Mouse (Mus musculus): ENCODE data around the gene Gm5105. TPM values are rescaled to one million over a fixed set of nuclear protein-coding genes. Genes with fewer than 3 reads are reported as not detected.

Gm5105 gene
- under 1 TPM in 1 of 2 experiments, not detected in 1; 0.32 TPM for total RNA-seq (2021)
- long read RNA-seq, experiment 1, result 0 reads
- long read RNA-seq, experiment 2, result 0 reads

- DNase-seq (ENCODE audit: low spot score in 2 of 2), result no peak
Observed at GRCm38 (mm10) chr3:138067288-138067687, at the start of gene Gm5105. Gene Gm5105, minus strand, starts transcription at chr3:138067388.

GRCm38 (mm10) chr3:138116871-138117270, 49.7 kb upstream of the Gm5105 start:
- DNase-seq (ENCODE audit: low spot score in 2 of 2), result no peak

GRCm38 (mm10) chr3:138114106-138114505, 46.9 kb upstream of the Gm5105 start:
- no peak for DNase-seq (ENCODE audit: low spot score in 2 of 2)

- no peak for DNase-seq (ENCODE audit: low spot score in 2 of 2)
Observed at GRCm38 (mm10) chr3:138110910-138111782, 44.0 kb upstream of the Gm5105 start.

- no peak for DNase-seq (ENCODE audit: low spot score in 2 of 2)
Observed at GRCm38 (mm10) chr3:138106887-138107286, 39.7 kb upstream of the Gm5105 start.

- DNase-seq (ENCODE audit: low spot score in 2 of 2), result no peak
Observed at GRCm38 (mm10) chr3:138105056-138105455, 37.9 kb upstream of the Gm5105 start.

GRCm38 (mm10) chr3:138103690-138104089, 36.5 kb upstream of the Gm5105 start:
- DNase-seq (ENCODE audit: low spot score in 2 of 2), result no peak

- no peak for DNase-seq (ENCODE audit: low spot score in 2 of 2)
Observed at GRCm38 (mm10) chr3:138101936-138102335, 34.7 kb upstream of the Gm5105 start.

- no peak for DNase-seq (ENCODE audit: low spot score in 2 of 2)
Observed at GRCm38 (mm10) chr3:138097718-138098117, 30.5 kb upstream of the Gm5105 start.

GRCm38 (mm10) chr3:138096263-138097028, 29.3 kb upstream of the Gm5105 start:
- no peak for DNase-seq (ENCODE audit: low spot score in 2 of 2)

GRCm38 (mm10) chr3:138095718-138096117, 28.5 kb upstream of the Gm5105 start:
- DNase-seq (ENCODE audit: low spot score in 2 of 2), result peak in 1 of 2 experiments; percentile 17

GRCm38 (mm10) chr3:138095301-138095700, 28.1 kb upstream of the Gm5105 start:
- DNase-seq (ENCODE audit: low spot score in 2 of 2), result peak; percentile 43 to 76

GRCm38 (mm10) chr3:138083896-138084295, 16.7 kb upstream of the Gm5105 start:
- no peak for DNase-seq (ENCODE audit: low spot score in 2 of 2)

GRCm38 (mm10) chr3:138083073-138083637, 16.0 kb upstream of the Gm5105 start:
- peak in 1 of 2 experiments; percentile 54 for DNase-seq (ENCODE audit: low spot score in 2 of 2)

- DNase-seq (ENCODE audit: low spot score in 2 of 2), result no peak
Observed at GRCm38 (mm10) chr3:138078701-138079100, 11.5 kb upstream of the Gm5105 start.

- DNase-seq (ENCODE audit: low spot score in 2 of 2), result peak in 1 of 2 experiments; percentile 60
Observed at GRCm38 (mm10) chr3:138077476-138078340, 10.5 kb upstream of the Gm5105 start.

GRCm38 (mm10) chr3:138075209-138075608, 8.0 kb upstream of the Gm5105 start:
- DNase-seq (ENCODE audit: low spot score in 2 of 2), result peak in 1 of 2 experiments; percentile 58

- no peak for DNase-seq (ENCODE audit: low spot score in 2 of 2)
Observed at GRCm38 (mm10) chr3:138074214-138074613, 7.0 kb upstream of the Gm5105 start.

GRCm38 (mm10) chr3:138071476-138072073, 4.4 kb upstream of the Gm5105 start:
- no peak for DNase-seq (ENCODE audit: low spot score in 2 of 2)

GRCm38 (mm10) chr3:138071004-138071403, 3.8 kb upstream of the Gm5105 start:
- DNase-seq (ENCODE audit: low spot score in 2 of 2), result no peak

All from layer of hippocampus, postnatal 14 days (tissue).